Mouse (Mus musculus): Measurements from ENCODE around the gene Lpcat3. TPM values are rescaled to one million over a fixed set of nuclear protein-coding genes. Genes with fewer than 3 reads are reported as not detected.
A peak's percentile ranks its signal among the peaks of the same experiment; 100 is the strongest.

Lpcat3 gene
- polyA plus RNA-seq, 1 experiment from 2014 or later: 45.7 TPM

MicroRNAs encoded within 50 kb of the gene (microRNA counts, 519-probe panel; counts per million panel counts)
- 684 counts per million, percentile 72 among the panel's probes with 10 or more counts for microRNA mmu-miR-141
- 5,079 counts per million, percentile 87 among the panel's probes with 10 or more counts for microRNA mmu-miR-200c

Small RNAs within 50 kb of the gene (microRNA-seq; reads per million reads assigned to microRNA genes)
- gene Mir141: 244 reads per million, percentile 59 among the genes with 10 or more reads in this experiment
- 1,887 reads per million, percentile 83 among the genes with 10 or more reads in this experiment for gene Mir200c

Other genes starting within 250 kb of the Lpcat3 start
- gene Pex5, start 248.0 kb upstream of the Lpcat3 start, polyA plus RNA-seq (2016; fragmentation: Nextera tagmentation; extraction: Ambion mirVana): 38.0 and 41.4 TPM in 2 replicates
- 2.1 and 5.4 TPM in 2 replicates for gene Clstn3, start 198.2 kb upstream of the Lpcat3 start, polyA plus RNA-seq (2016; fragmentation: Nextera tagmentation; extraction: Ambion mirVana)
- 0.69 and 0.84 TPM in 2 replicates for gene C1rl, start 169.9 kb upstream of the Lpcat3 start, polyA plus RNA-seq (2016; fragmentation: Nextera tagmentation; extraction: Ambion mirVana)
- 0.06 and 0.26 TPM in 2 replicates for gene C1ra, start 150.6 kb upstream of the Lpcat3 start, polyA plus RNA-seq (2016; fragmentation: Nextera tagmentation; extraction: Ambion mirVana)
- 0.13 and 0.73 TPM in 2 replicates for gene C1s1, start 120.7 kb upstream of the Lpcat3 start, polyA plus RNA-seq (2016; fragmentation: Nextera tagmentation; extraction: Ambion mirVana)
- not detected in 2 replicates for gene C1rb, start 92.7 kb upstream of the Lpcat3 start, polyA plus RNA-seq (2016; fragmentation: Nextera tagmentation; extraction: Ambion mirVana)
- gene C1s2, start 26.9 kb upstream of the Lpcat3 start, polyA plus RNA-seq (2016; fragmentation: Nextera tagmentation; extraction: Ambion mirVana): not detected in 2 replicates
- gene Emg1, start 49.2 kb downstream of the Lpcat3 start, polyA plus RNA-seq (2016; fragmentation: Nextera tagmentation; extraction: Ambion mirVana): 254 and 298 TPM in 2 replicates
- gene Phb2, start 49.3 kb downstream of the Lpcat3 start, polyA plus RNA-seq (2016; fragmentation: Nextera tagmentation; extraction: Ambion mirVana): 501 and 622 TPM in 2 replicates
- gene Ptpn6, start 75.7 kb downstream of the Lpcat3 start, polyA plus RNA-seq (2016; fragmentation: Nextera tagmentation; extraction: Ambion mirVana): 6.2 and 7.6 TPM in 2 replicates
- 384 and 460 TPM in 2 replicates for gene Grcc10, start 78.3 kb downstream of the Lpcat3 start, polyA plus RNA-seq (2016; fragmentation: Nextera tagmentation; extraction: Ambion mirVana)
- not detected in 2 replicates for gene Gm45234, start 93.0 kb downstream of the Lpcat3 start, polyA plus RNA-seq (2016; fragmentation: Nextera tagmentation; extraction: Ambion mirVana)
- 12.9 and 14.8 TPM in 2 replicates for gene Atn1, start 93.5 kb downstream of the Lpcat3 start, polyA plus RNA-seq (2016; fragmentation: Nextera tagmentation; extraction: Ambion mirVana)
- 0.69 and 1.5 TPM in 2 replicates for gene Eno2, start 106.6 kb downstream of the Lpcat3 start, polyA plus RNA-seq (2016; fragmentation: Nextera tagmentation; extraction: Ambion mirVana)
- gene Lrrc23, start 116.7 kb downstream of the Lpcat3 start, polyA plus RNA-seq (2016; fragmentation: Nextera tagmentation; extraction: Ambion mirVana): 0.35 and 0.68 TPM in 2 replicates
- gene Spsb2, start 145.6 kb downstream of the Lpcat3 start, polyA plus RNA-seq (2016; fragmentation: Nextera tagmentation; extraction: Ambion mirVana): 4.7 and 6.9 TPM in 2 replicates
- gene Tpi1, start 151.3 kb downstream of the Lpcat3 start, polyA plus RNA-seq (2016; fragmentation: Nextera tagmentation; extraction: Ambion mirVana): 831 and 927 TPM in 2 replicates
- 200 and 209 TPM in 2 replicates for gene Usp5, start 166.5 kb downstream of the Lpcat3 start, polyA plus RNA-seq (2016; fragmentation: Nextera tagmentation; extraction: Ambion mirVana)
- gene Cdca3, start 166.5 kb downstream of the Lpcat3 start, polyA plus RNA-seq (2016; fragmentation: Nextera tagmentation; extraction: Ambion mirVana): 243 and 250 TPM in 2 replicates
- gene Gnb3, start 177.2 kb downstream of the Lpcat3 start, polyA plus RNA-seq (2016; fragmentation: Nextera tagmentation; extraction: Ambion mirVana): 0.34 and 0.35 TPM in 2 replicates
- gene P3h3, start 194.7 kb downstream of the Lpcat3 start, polyA plus RNA-seq (2016; fragmentation: Nextera tagmentation; extraction: Ambion mirVana): 17.3 and 26.8 TPM in 2 replicates
- 0.59 and 1.2 TPM in 2 replicates for gene Gpr162, start 201.0 kb downstream of the Lpcat3 start, polyA plus RNA-seq (2016; fragmentation: Nextera tagmentation; extraction: Ambion mirVana)
- not detected in 2 replicates for gene Cd4, start 225.2 kb downstream of the Lpcat3 start, polyA plus RNA-seq (2016; fragmentation: Nextera tagmentation; extraction: Ambion mirVana)
- gene Lag3, start 248.7 kb downstream of the Lpcat3 start, polyA plus RNA-seq (2016; fragmentation: Nextera tagmentation; extraction: Ambion mirVana): 0.88 and 1.6 TPM in 2 replicates